Mouse (Mus musculus) Muller cell, postnatal 12 days (primary cell): ENCODE measurements at regions not wholly inside any gene's neighbourhood (a gene's known extent, or its start where the extent isn't known, plus 50 kb on each side); places are given as distances from the start of the nearest gene placed in this dataset.
A peak's percentile ranks its signal among the peaks of the same experiment; 100 is the strongest.
"Not testable (repeated sequence)": the region's sequence is repeated elsewhere in the genome, so short reads cannot be mapped to it uniquely, and the experiment has no call there.

Experiments
- DNase-seq: peaks from one replicate; pipeline ENCODE4 v3.0.0-alpha.2; 2015; ENCODE audit errors: inconsistent ontology term

DNA sequence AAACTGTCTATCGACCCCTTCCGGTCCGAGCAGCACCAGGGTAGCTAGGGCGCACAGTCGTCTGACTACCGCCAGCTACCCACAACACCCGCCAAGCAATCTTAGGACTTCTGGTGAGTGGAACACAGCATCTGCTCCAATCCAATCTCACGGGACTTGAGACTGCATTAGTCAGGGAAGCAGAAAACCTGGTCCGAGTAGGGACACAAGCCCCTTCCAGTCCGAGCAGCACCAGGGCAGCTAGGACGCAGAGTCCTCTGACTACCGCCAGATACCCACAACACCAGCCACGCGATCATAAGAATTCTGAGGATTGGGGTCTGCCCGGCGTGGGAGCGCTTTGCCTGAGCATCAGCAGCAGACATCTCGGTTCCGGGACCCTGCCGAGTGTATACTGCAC lies 79.6 kb downstream of the Gm10715 start:
- not testable (repeated sequence) for DNase-seq

DNA sequence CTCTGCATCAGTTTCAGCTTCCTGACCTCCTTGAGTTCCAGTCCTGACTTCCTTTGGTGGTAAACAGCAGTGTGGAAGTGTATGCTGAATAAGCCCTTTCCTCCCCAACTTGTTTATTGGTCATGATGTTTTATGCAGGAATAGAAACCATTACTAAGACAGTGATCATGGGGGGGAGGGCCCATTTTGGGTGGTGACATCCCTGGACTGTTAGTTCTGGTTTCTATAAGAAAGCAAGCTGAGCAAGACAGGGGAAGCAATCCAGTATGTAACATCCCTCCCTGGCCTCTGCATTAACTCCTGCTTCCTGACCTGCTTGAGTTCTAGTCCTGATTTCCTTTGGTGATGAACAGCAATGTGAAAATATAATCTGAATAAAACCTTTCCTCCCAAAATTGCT lies 124.5 kb downstream of the Gm10715 start:
- no peak for DNase-seq

DNA sequence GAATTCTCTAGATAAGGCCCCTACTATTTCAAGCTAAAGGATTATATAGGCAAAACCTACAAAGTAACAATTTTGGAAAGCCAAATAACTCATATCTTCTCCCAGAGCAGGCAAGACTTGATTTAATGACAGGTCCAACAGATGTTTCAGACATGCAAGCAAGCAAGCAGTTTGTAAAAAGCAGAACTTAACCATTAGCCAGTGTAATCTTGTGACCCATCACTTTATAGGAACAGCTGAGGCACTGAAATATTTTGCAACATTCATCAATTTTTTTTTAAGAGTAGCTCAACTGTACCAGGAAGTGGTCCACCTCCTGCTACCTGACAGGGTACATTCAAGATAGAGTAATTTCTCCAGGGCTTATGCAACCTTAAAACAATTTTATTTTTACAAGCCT lies 147.7 kb downstream of the Gm10715 start:
- DNase-seq: no peak

DNA sequence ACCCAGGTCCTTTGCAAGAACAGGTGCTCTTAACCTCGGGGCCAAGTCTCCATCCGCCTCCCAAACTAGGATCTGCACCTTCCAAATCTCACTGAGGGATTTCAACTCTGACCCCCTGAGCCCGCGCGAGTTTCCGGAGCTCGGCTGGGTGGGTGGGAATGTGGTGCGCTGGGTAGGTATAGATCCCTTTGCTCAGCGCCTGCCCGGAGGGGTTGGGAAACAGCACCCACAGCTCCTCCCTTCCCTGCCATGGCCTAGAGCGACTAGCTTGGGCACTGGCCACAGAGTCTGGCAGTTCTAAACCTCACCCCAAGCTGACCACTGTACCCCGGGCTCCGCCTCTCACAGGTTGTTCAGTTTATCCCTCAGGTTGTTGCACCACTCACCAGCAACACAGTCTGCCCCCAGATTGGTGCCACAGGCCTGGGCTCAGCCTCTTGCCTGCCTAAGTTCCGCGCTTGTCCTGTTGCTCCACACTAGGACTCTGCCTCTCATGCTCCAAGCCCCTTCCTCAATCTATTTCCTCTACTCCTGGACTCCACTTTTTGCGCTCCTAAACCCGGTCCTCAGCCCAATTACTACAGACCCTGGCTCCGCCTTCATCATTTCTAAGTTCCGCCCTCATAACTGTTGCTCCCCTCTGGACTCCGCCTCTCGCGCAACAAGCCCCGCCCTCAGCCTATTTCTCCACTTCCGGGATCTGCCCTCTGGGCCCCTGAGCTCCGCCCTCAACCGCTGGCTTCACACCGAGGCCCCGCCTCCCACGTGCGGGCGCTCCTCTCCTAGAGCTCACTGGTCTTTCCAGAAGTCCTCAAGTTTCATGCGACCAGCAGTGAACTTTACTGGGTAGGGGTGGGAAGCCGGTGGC lies 135.6 kb upstream of the Alkbh8 start:
- no peak for DNase-seq

DNA sequence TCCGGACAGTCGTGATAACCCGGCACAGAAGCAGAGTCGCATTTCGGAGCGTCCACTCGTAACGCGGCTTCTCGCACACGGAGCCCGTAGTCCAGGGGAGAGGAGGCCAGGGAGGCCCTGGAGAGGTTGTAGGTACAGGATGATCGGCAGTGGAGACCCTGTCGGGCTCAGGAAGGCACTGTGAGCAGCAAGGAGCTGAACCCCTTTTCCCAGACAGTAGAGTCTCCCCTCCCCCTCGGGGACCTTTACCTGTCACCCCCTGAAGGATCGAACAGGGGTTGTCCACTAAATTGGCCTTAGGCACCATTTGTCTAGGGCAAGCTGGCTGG lies 135.0 kb upstream of the Alkbh8 start:
- not testable (repeated sequence) for DNase-seq

DNA sequence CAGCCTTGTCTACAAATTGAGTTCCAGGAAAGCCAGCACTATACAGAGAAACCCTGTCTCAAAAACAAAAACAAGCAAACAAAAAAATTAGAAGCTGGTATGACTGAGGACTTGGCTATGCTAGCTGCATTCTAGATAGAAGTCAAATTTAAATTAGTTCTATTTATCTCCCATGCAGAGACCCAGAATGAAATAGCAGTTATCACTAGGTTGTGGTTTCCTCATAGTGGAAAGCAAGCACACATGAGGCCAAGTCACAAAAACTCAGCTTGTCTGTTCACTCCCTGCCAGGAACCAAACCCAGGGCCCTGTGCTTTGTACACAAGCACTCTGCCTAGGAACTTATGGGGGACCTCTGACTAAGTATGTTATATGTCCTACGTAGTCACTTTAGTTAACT lies 126.8 kb upstream of the Alkbh8 start:
- DNase-seq: not testable (repeated sequence)

DNA sequence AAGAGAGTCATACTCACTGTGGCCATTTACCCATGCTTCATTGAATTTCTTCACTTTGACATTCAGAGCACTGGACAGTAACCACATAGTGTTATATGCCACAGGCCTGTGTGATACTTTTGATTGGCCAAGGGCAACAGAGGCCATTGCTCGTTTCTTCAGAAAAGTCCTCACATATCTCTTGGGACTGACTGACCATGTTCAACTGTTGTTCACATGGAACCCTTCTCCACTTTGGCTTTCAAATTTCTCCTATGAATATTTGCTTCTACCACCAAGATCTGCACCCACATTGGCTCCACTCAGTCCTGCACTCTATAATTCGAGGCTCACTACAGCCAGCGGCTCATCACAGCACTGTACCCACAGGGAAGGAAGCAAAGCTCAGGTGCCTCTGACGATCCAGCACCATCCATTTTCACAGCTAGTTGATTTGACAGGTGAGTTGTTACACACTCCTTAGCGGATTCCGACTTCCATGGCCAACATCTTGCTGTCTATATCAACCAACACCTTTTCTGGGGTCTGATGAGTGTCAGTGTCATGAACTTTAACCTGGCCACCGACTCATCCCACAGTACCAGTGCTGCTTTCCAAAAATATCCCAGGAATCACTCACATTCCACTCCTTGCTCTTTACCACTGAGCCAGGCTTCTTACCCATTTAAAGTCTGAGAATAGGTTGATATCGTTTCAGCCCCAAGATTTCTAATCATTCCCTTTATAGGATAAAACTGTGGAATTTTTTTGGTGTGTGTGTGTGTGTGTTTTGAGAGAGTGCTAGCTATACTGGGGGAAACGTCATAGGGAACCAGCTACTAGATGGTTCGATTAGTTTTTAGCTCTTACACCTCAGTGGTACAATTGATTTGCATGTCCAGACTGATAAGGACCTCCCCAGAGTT lies 76.3 kb upstream of the Alkbh8 start:
- peak; percentile 69 for DNase-seq

DNA sequence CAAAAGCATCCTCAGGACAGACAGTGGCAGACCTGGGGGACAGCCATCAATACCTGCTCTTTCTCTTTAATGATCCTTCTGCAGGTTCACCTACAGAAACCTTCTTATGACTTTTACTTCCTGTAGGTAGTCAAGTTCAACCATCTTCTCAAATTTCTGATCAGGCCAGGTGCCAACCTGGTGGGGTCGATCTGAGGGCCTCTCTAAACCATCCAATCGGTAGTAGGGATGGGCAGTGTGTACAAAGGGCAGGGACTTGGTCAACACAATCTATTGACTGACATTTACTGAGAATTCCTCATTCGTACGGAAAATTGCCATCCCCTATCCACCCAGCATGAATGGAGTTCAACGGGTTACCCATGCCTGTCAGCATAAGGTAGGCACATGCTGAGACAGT lies 74.8 kb upstream of the Alkbh8 start:
- DNase-seq: no peak

DNA sequence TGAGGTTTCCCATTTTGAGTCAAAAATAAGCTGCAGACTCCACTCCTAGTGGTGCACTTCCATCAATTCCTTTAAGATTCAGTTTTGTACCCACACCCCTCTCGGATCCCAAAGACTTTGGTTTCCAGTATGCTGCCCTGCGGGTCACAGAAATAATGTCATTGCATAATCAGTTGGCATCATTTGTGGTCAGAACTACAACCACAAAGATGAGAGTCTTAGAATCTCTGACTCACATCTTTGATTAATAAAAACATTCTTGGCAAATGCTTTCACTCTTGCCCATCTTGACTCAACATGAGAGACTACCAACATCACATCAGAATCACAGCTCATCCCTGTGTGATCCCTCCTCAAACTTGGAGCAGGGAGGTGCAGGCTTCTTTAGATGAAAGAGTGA lies 74.1 kb upstream of the Alkbh8 start:
- DNase-seq: peak; percentile 10

DNA sequence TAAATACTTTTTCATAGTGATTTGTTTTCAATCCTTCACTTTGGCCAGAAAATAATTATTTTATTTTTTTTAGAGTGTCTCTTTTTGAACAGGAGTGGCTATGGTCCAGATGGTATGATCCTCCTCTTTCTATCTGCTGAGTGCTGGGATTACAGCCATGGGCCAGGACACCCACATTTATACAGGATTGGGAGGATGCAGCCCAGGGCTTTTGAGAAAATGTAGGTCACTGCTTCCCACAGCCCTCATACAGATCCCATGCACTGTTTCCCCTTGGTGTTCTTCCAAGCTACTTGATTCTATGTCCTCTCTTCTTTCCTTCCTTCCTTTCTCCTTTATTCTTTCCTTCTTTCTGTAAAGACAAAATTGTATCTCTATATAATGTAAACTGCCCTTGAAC lies 70.5 kb upstream of the Alkbh8 start:
- DNase-seq: no peak

DNA sequence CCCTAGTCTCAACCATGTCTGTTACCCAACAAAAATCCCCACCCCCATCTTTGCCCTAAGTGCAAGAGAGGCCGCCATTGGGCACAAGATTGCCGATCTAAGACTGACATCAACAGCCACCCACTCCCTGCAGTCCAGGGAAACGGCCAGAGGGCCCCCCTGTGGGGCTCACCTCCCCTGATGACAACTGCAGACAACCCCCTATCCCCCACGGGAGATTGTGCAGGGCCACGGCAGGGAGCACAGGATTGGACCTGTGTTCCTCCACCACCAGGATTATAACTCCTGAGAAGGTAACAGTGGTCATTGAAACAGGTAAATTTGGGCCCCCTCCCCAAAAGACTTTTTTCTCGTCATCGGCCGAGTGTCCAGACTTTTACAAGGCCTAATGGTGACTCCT lies 54.4 kb upstream of the Alkbh8 start:
- DNase-seq: not testable (repeated sequence)

DNA sequence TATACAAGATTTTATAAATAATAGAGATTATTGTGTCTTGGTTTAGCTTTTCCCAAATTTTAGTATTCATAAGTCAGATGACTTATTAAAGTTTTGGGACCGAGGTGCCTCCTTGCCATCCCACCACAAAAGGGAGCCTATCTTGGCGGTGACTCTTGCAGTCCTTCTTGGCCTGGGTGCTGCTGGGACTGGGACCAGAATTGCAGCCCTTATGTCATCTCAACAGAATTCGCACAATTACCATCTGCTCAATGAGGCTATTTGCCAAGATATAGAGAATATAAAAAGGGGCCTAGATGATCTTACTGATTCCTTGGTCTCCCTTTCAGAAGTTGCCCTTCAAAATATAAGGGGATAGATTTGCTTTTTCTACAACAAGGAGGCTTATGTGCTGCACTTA lies 53.0 kb upstream of the Alkbh8 start:
- not testable (repeated sequence) for DNase-seq

DNA sequence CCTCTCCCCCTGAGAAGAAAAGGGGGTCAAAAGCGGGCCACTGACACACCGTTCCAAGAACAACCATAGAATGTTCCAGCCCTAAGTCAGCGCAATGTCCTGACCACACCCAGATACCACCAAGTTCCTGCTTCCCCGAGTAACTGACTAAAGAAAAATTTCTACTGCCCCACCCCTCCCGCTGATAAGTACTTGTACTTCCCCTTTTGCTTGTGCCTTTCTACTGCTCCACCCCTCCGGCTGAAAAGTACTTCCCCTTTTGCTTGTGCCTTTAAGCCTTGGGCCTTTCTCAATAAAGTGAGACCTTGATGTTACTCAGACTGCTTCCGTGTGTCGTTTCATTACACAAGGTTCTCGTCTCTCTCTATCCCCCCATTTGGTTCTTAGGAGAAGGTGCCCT lies 51.6 kb upstream of the Alkbh8 start:
- DNase-seq: not testable (repeated sequence)
